Mouse (Mus musculus) adrenal gland, adult (tissue): ENCODE data around the gene Ngp.
A peak's percentile ranks its signal among the peaks of the same experiment; 100 is the strongest.

ENCODE experiments used
- DNase-seq, 2 experiments: peaks; one replicate each; pipeline ENCODE4 v3.0.0; 2022 to 2023; ENCODE audit warnings: low spot score in 1 of 2; ENCODE audit not compliant: inconsistent age in 2 of 2

Ngp gene

GRCm38 (mm10) chr9:110431241-110431640 is 11.7 kb downstream of the Ngp start:
- no peak for DNase-seq

DNA sequence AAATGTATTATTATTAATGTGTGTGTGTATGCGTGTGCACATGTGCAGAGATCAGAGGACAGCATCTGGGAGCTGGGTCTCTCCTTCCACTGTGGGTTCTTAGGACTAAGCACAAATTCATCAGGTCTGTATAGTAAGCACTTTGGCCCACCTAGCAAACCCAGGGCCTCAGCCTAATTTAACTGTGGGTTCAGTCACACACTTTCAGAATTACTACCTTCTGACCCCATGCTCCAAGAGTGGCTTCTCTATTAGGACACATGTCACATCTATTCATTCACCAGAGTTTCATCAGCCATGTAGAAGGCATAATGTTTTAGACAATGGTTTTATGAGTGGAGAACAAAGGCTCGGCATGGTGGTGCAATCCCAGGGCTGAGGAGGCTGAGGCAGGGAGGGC is 13.5 kb downstream of the Ngp start:
- DNase-seq: no peak

- DNase-seq: no peak
Observed at GRCm38 (mm10) chr9:110436041-110436440, 16.5 kb downstream of the Ngp start.

DNA sequence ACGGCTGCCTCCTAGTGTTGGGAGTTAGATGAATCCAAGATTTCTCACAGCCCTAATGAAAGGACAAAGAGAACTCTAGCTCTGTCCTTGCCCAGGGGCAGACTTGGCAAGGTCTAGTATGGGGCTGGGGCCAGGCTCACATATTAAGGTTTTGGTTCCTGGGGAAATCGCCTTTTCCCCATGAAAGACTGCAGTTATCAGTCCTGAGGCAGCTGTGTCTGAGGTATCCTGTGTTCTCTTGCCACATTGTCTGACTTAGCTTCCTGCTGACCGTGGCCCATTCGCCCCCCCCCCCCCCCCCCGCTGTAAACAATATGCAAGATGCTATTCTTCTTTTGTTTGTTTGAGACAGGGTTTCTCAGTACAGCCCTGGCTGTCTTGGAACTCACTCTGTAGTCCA is 20.5 kb downstream of the Ngp start:
- DNase-seq: no peak

GRCm38 (mm10) chr9:110440559-110440958 is 21.0 kb downstream of the Ngp start:
- no peak for DNase-seq

DNA sequence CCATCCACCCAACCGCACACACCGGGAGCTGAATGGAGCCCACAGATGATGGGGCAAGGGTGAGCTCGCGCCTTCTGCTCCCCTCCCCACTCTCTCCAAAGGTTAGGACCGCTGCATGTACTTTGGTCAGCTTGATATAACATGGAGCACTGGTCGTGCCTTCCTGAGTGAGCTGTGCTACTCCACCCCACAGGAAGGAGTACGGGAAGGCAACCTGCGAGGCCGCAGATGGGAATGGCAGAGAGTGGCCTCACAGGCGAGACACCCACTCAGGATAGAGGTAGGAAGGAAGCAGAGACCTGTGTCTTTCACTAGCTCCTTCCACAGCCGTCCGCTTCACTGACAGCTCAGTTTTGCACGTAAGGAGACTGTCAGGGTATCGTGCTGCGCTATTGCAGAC is 28.8 kb downstream of the Ngp start:
- no peak for DNase-seq

- DNase-seq: peak; percentile 66 to 89
Observed at GRCm38 (mm10) chr9:110448857-110449617, 29.5 kb downstream of the Ngp start.

GRCm38 (mm10) chr9:110452523-110452922 is 33.0 kb downstream of the Ngp start:
- DNase-seq: no peak

DNA sequence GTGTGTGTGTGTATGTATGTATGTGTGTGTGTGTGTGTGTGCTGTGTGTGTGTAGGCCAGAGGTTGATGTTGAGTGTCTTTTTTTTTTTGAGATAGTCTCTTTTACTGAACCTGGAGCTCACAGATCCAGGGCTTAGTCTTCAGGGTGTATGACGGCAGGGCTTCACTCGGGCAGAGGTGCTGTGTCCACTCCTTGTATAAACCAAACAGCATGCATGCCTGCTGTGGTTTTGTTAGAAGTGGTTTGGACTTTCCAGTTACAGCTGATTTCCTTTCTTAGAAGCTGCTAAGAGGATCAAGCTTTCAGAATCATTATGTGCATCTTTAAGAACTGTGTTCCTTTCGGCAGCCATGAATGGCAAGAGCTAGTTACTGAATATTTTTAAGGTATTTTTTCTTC is 38.4 kb downstream of the Ngp start:
- no peak for DNase-seq

DNA sequence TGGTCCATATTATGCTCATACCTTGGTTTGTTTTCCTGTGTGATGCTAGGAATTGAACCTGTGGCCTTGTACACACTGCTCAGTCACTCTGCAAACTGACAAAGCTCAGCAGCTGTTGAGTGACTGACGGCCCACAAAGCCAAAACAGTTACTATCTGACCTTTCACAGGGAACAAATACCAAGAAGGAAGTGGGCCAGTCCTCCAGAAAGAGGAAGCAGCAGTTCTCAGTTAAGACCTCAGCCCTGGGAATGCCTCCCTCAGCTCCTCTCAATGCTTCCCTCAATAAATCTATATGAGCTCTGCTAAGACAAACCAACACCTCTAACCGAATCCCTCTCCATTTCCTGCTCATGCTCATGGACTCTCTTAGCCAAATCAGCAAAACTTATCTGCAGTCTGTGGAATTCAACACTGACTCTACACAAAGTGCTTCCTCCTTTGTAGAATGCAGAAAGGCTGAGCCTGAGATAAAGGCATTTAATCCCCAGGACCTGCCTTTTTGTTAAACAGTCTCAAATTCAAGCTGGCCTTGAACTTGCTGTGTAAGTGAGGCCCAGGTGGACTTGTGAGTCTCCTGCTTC is 39.7 kb downstream of the Ngp start:
- no peak for DNase-seq

- no peak for DNase-seq
Observed at GRCm38 (mm10) chr9:110460884-110461815, 41.6 kb downstream of the Ngp start.

DNA sequence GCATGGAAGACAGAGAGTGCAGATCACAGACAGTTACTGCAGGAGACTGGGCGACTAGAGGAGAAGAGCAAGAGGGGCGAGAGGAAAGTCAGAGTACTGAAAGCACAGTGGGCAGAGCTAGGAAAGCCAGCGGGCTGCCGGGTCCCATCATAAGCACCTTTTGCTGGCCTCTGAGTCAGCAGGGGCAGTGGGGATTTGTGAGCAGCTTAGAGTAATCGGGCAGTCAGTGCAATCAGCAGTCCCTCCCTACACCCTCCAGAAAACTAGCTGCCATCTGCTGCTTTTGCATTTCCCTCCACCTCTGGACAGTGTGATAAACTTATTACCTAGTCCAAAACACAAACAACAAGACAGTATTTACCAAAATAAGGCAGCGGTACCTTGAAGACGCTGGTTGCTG is 42.8 kb downstream of the Ngp start:
- DNase-seq: no peak

DNA sequence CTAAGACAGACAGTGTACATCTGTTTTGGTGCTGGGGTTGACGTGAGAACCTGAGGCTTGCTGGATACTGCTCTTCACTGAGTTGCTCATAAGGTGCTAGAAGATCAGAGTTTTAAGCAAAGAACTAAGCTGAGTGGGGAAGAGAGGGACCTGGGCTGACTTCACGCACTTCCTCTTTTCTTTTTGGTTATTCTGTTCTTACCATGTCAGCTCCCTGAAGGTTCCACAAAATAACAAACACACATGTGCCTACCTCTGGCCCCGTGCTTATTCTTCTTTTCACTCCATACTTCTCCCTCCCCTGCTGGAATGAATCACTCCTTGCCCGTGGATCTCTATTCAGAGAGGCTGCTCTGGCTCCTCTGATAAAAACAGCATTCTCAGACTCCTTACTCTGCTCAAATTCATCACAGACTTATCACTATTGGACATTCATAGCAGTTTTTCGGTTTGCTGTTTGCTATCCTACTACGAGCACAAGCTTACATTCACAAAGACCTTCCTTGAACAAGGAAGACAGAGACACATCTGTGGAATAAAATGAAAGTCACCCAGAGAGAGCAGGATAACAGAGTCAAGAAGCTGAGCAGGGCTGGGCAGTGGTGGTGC is 44.5 kb downstream of the Ngp start:
- no peak for DNase-seq

DNA sequence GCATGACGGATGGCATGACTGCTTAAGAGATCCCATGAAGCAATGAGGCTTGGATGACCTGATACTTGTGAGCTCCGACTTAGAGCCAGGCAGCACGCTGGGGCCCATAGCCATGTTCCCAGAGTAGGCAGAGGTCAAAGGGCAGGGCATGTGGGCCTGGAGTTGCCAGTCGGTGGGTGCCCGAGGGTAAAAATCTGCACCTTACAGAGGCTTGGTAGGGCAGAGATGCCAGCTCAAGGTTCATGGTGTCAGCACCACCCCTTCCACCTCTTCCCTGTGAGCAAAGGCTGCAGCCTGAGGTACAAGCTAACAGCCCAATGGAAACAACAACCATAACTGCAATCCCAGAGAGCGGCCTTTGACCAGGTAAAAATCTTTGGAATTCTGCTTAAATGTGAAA is 45.8 kb downstream of the Ngp start:
- DNase-seq: no peak

- DNase-seq: no peak
Observed at GRCm38 (mm10) chr9:110466179-110466578, 46.6 kb downstream of the Ngp start.
